Mouse (Mus musculus): ENCODE measurements at regions not wholly inside any gene's neighbourhood (a gene's known extent, or its start where the extent isn't known, plus 50 kb on each side); places are given as distances from the start of the nearest gene placed in this dataset.

GRCm38 (mm10) chr5:120285036-120285435, 146.5 kb upstream of the Lhx5 start:
- TF ChIP-seq CTCF (IDR thresholded peaks at IDR 0.05; ENCODE audit: low read depth, low read length) (no peak), POLR2A (IDR thresholded peaks at IDR 0.05; ENCODE audit: extremely low read depth, insufficient read depth, low read length) (no peak)
